24 mouse cellular contexts compared by ENCODE assay signal in genomic region chr1:57998146-57998545, GRCm38 (mm10). TPM values are rescaled to one million over a fixed set of nuclear protein-coding genes. Genes with fewer than 3 reads are reported as not detected.
DNase-seq lines count a peak whose midpoint lies in the region; ATAC-seq and TF ChIP-seq lines count a peak whose summit lies in the region.
"Had no signal": no experiment of that assay in that cellular context is flagged by ENCODE, and none has a peak within 500 bp of the region (broad histone marks: within the 10 kb centered on the region; RNA-seq: fewer than 3 reads in every experiment).

No protein-coding gene starts in this region.

- intact Hi-C loops in heart, adult 2 months (cut with DNase I): no loop called here

- TF ChIP-seq POLR2A in heart, adult 2 months (IDR thresholded peaks at IDR 0.05; ENCODE audit: insufficient read depth, low read depth, low read length): no peak

- H3K79me2 ChIP-seq in heart, adult 2 months (replicated peaks; ENCODE audit: control insufficient read depth, insufficient read depth, low read length): no peaks in the 10 kb centered on the region

- ATAC-seq in lung, embryonic 14.5 days (ENCODE audit: insufficient read depth): no peak
- ATAC-seq: forebrain, embryonic 16.5 days; midbrain, embryonic 16.5 days had no signal

- peak overlapping the region; percentile 72 for H3K27ac ChIP-seq in heart, adult 2 months
- H3K27ac ChIP-seq in lung, embryonic 14.5 days (ENCODE audit: low read depth): no peak overlapping the region
- H3K27ac ChIP-seq: embryonic facial prominence, embryonic 10.5 days; heart, embryonic 15.5 days; hindbrain, embryonic 13.5 days; neural tube, embryonic 12.5 days; stomach, postnatal 0 days had no signal

- WGBS in heart, adult 2 months: 58% methylated on average over 3 of the region's 3 CpGs
- WGBS in lung, embryonic 14.5 days: 63% methylated on average over 3 of the region's 3 CpGs

- no peaks in the 10 kb centered on the region for H3K27me3 ChIP-seq in heart, adult 2 months (ENCODE audit: control insufficient read depth, insufficient read depth, low read length)
- no peaks in the 10 kb centered on the region for H3K27me3 ChIP-seq in lung, embryonic 14.5 days (ENCODE audit: insufficient read depth, low read length)
- H3K27me3 ChIP-seq: heart, embryonic 15.5 days; hindbrain, embryonic 13.5 days; megakaryocyte, embryonic 14.5 days; neural tube, embryonic 12.5 days had no signal

- TF ChIP-seq CTCF in heart, adult 2 months (IDR thresholded peaks at IDR 0.05): no peak
- TF ChIP-seq CTCF in lung, embryonic 14.5 days (IDR thresholded peaks at IDR 0.05; ENCODE audit: low read depth): no peak

- TF ChIP-seq EP300 in heart, adult 2 months (IDR thresholded peaks at IDR 0.05; ENCODE audit: insufficient read depth, low read depth, low read length): no peak

- DNase-seq in heart, adult 2 months: no peak
- no peak for DNase-seq in heart, adult 9 months (ENCODE audit: low spot score in 2 of 2)
- DNase-seq in lung, embryonic 14.5 days: no peak
- no peak for DNase-seq in lung, postnatal 10 days
- peak; percentile 60 for DNase-seq in adipocyte (ENCODE audit: low spot score)
- peak; percentile 25 for DNase-seq in yolk sac, embryonic 10.5 days (ENCODE audit: low spot score)
- DNase-seq in cerebellum, adult 11-12 months: no peak
- DNase-seq in testis, postnatal 14 days (ENCODE audit: low spot score): no peak
- DNase-seq: adrenal gland, adult 8-10 months; cerebellum, postnatal 10 days; gastrocnemius, postnatal 14 days; kidney, adult 11 months; kidney, postnatal 14 days; right cerebral cortex, postnatal 14 days; thymus, postnatal 36 days had no signal

- no peaks in the 10 kb centered on the region for H3K9me3 ChIP-seq in lung, embryonic 14.5 days (ENCODE audit: low read depth, low read length)
- H3K9me3 ChIP-seq: embryonic facial prominence, embryonic 10.5 days; heart, embryonic 15.5 days; hindbrain, embryonic 13.5 days; megakaryocyte, embryonic 14.5 days; neural tube, embryonic 12.5 days had no signal

- H3K9ac ChIP-seq in heart, adult 2 months (ENCODE audit: low read depth, low read length): no peak overlapping the region
- H3K9ac ChIP-seq in lung, embryonic 14.5 days: no peak overlapping the region
- H3K9ac ChIP-seq: heart, embryonic 15.5 days; hindbrain, embryonic 13.5 days; neural tube, embryonic 12.5 days had no signal

- H3K4me3 ChIP-seq in heart, adult 2 months: no peak overlapping the region
- H3K4me3 ChIP-seq in lung, embryonic 14.5 days (ENCODE audit: low read depth, low read length): no peak overlapping the region
- H3K4me3 ChIP-seq: hindbrain, embryonic 13.5 days; megakaryocyte, embryonic 14.5 days; neural tube, embryonic 12.5 days had no signal

- no peaks in the 10 kb centered on the region for H3K36me3 ChIP-seq in heart, adult 2 months (ENCODE audit: control insufficient read depth, insufficient read depth, low read length)
- H3K36me3 ChIP-seq in lung, embryonic 14.5 days (ENCODE audit: insufficient read depth): peaks cover 25% of the 10 kb centered on the region
- H3K36me3 ChIP-seq: hindbrain, embryonic 13.5 days; neural tube, embryonic 12.5 days had no signal

- 0 out of 2 replicates have a peak, but pooled peaks cover 3% of the 10 kb centered on the region for H3K4me1 ChIP-seq in heart, adult 2 months (ENCODE audit: control insufficient read depth, insufficient read depth, low read length)
- H3K4me1 ChIP-seq in lung, embryonic 14.5 days (ENCODE audit: insufficient read depth): peaks cover 9% of the 10 kb centered on the region

- peak overlapping the region; percentile 74 for H3K4me2 ChIP-seq in lung, embryonic 14.5 days
- H3K4me2 ChIP-seq: hindbrain, embryonic 13.5 days had no signal

RNA-seq across cellular contexts. Expression of gene Sgo2a, which starts 2.4 kb away (rescaled TPM):
- 1 to 10 TPM; 3.5 to 4.2 TPM for total RNA-seq in heart, adult 2 months (2021)
- 1.1 and 1.9 TPM in 2 replicates for polyA plus RNA-seq in heart, adult 2 months (2012; rRNA removed)
- 27.1 and 28.8 TPM in 2 replicates for polyA plus RNA-seq in lung, embryonic 14.5 days (2014; fragmentation: Nextera tagmentation; extraction: Ambion mirVana)

RNA-seq across cellular contexts. Expression of gene Kctd18, which starts 20.6 kb away (rescaled TPM):
- 1 to 10 TPM; 5.8 to 6.6 TPM for total RNA-seq in heart, adult 2 months (2021)
- polyA plus RNA-seq in heart, adult 2 months (2012; rRNA removed): 4.2 and 8.6 TPM in 2 replicates
- 17.2 and 18.4 TPM in 2 replicates for polyA plus RNA-seq in lung, embryonic 14.5 days (2014; fragmentation: Nextera tagmentation; extraction: Ambion mirVana)

RNA-seq across cellular contexts. Expression of gene Aox1, which starts 31.6 kb away (rescaled TPM):
- total RNA-seq in heart, adult 2 months (2021): 10 to 100 TPM in 1 of 2 experiments, 1 to 10 TPM in 1; 9.7 to 10.7 TPM
- 8.6 and 15.6 TPM in 2 replicates for polyA plus RNA-seq in heart, adult 2 months (2012; rRNA removed)
- 0.41 and 0.72 TPM in 2 replicates for polyA plus RNA-seq in lung, embryonic 14.5 days (2014; fragmentation: Nextera tagmentation; extraction: Ambion mirVana)
- polyA plus RNA-seq: erythroblast, embryonic 14.5 days had no signal

Comparison
In these comparisons a context has a peak if more than half of its experiments do, and no peak if none do; other contexts are left out.
1. DNase-seq: peak in adipocyte (single experiment) and yolk sac, embryonic 10.5 days (single experiment); none in heart, adult 2 months (0 of 2), heart, adult 9 months (0 of 2), lung, embryonic 14.5 days (single experiment), lung, postnatal 10 days (single experiment), cerebellum, adult 11-12 months (single experiment) and testis, postnatal 14 days (single experiment).